Mouse (Mus musculus): ENCODE measurements around the gene Hnrnpk. TPM values are rescaled to one million over a fixed set of nuclear protein-coding genes. Genes with fewer than 3 reads are reported as not detected.

Hnrnpk gene
- polyA plus RNA-seq, 1 experiment from 2014 or later, result 751 TPM

DNA sequence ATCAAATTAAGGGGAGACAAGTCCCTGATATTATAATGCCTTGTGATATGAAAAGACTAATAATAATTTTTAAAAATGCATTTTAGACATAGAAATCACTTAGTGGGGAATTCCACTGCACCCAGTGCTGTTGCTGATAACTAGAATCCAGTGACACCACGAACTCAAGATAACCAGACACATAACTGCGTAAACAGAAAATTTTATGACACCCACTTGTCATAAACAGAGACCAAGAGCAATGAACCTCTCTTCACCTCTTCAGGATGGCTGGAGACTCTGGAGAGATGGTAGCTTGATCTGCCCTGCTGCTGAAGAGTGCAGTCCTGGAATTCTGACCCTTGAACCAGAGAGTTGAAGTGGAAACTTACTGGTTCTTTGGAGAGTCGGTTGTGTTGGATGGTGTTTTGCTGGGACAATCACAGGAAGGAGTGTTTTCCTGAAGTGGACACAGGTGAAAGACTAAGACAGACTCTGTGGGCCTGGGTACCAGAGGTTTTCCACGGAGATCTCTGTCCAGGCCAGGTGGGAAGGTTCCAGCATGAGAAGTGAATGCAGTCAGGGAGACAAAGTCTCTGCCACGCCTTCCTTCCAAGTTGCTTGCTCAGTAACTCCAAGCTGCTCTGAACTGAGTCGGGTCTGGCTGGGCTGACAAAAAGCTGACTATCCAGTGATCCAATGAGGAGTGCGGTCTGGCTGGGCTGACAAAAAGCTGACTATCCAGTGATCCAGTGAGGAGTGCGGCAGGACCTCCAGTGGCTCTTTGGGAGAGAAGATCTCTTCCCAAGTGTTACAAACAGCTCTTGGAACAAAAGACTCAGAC, 38.6 kb downstream of the Hnrnpk start:
- DNase-seq, result no peak
- Histone ChIP-seq H3K27ac (no peak overlapping the region), H3K36me3 (no peaks in the 10 kb centered on the region), H3K4me1 (replicated peaks) (peaks cover 4% of the 10 kb centered on the region), H3K4me3 (replicated peaks) (no peak overlapping the region), H3K9ac (no peak overlapping the region), H3K4me2 (no peak overlapping the region), H3K27me3 (no peaks in the 10 kb centered on the region), H3K9me3 (replicated peaks) (no peaks in the 10 kb centered on the region)
- ATAC-seq (ENCODE audit: low read depth), result no peak
- 56% methylated on average over 8 of the region's 8 CpGs for WGBS (ENCODE audit: insufficient replicate concordance)

DNA sequence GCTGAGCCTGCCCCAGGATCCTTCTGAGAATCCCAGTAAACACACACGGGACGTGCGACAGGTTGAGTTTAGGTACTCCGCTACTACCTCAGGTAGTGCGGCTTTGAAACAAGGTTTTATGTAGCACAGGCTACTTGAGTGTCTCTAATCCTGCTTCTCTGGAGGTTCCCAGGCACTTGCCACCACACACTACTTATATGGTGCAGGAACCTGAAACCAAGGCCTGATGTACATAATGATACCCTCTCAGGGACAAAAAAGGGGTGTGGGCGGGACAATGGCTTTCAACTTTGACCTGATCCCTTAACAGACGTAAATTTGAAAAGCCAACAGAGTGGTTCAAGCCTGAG, 43.9 kb downstream of the Hnrnpk start:
- Histone ChIP-seq H3K4me2 (peak overlapping the region; percentile 98), H3K4me3 (replicated peaks) (peak overlapping the region; percentile 69), H3K9ac (peak overlapping the region; percentile 42; the same call in 1 of the 2 replicates), H3K9me3 (replicated peaks) (no peaks in the 10 kb centered on the region), H3K36me3 (no peaks in the 10 kb centered on the region), H3K27ac (no peak overlapping the region; the same call in 1 of the 2 replicates), H3K27me3 (peaks cover 20% of the 10 kb centered on the region), H3K4me1 (replicated peaks) (peaks cover 12% of the 10 kb centered on the region)
- 12% methylated on average over 7 of the region's 7 CpGs for WGBS (ENCODE audit: insufficient replicate concordance)
- ATAC-seq (ENCODE audit: low read depth), result peak; percentile 61
- no peak for DNase-seq

DNA sequence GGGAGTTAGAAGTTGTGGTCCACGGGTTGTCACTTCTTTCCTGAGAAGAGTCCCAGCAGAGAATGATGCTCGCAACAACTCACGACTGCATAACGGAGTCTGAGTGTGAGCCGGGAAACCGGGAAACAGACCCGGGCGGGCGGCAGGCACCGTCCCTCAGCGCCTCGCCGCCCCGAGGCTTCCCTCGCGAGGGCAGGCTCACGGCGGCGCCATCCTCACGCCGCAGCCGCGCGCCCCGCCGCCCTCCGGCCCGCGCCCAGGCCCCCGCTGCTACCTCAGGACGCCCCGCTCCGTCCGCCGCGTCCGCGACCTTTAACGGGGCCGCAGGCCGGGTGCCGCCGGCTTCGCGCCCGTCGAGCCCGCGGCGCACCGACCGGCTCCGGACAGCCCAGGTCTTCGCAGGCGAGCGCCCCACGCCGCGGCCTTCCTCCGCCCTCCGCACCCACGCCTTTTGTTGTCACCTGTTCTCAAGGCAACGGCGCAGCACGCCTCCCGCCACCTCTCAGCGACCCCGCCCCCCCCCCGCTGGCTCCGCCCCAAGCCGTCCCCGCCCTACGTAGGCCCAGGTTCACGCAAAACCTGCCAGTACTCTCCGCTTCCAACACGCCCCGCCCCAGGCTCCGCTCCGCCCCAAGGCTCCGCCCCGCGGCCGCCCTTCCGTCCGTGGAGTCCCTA, 44.4 kb downstream of the Hnrnpk start, which contains the start of gene Kif27:
TSS of gene Kif27 (minus strand) at position 494 of the 675 bp plus-strand sequence.
- ATAC-seq (ENCODE audit: low read depth) (peak; percentile 99), DNase-seq (peak; percentile 91)
- Histone ChIP-seq H3K9me3 (replicated peaks) (no peaks in the 10 kb centered on the region), H3K4me3 (replicated peaks) (peak within 1 kb of the TSS; percentile 69), H3K9ac (peak within 1 kb of the TSS; percentile 73), H3K27ac (no peak within 1 kb of the TSS; the same call in 1 of the 2 replicates), H3K4me1 (replicated peaks) (peaks cover 12% of the 10 kb centered on the region), H3K36me3 (no peaks in the 10 kb centered on the region), H3K27me3 (peaks cover 20% of the 10 kb centered on the region), H3K4me2 (peak within 1 kb of the TSS; percentile 98)
- WGBS (ENCODE audit: insufficient replicate concordance), result under 1% methylated on average over 62 of the region's 85 CpGs

DNA sequence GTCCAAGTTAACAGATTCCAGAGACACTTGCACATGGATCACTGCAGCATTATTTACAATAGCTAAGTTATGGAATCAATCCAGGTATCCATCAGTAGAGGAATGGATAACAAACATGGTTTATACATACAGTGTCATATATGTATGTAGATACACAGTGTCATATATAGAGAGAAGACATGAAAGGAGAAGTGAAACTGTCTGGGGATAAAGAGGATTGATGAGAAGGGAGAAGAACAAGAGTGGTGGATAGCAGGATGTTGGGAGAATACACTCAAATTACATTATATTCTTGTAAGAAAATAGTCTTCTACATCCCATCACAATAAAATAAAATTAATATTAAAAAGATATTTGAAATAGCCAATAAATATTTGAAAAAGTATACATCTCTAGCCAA, 50.1 kb downstream of the Hnrnpk start:
- no peaks in the 10 kb centered on the region for H3K4me1 ChIP-seq (replicated peaks)

DNA sequence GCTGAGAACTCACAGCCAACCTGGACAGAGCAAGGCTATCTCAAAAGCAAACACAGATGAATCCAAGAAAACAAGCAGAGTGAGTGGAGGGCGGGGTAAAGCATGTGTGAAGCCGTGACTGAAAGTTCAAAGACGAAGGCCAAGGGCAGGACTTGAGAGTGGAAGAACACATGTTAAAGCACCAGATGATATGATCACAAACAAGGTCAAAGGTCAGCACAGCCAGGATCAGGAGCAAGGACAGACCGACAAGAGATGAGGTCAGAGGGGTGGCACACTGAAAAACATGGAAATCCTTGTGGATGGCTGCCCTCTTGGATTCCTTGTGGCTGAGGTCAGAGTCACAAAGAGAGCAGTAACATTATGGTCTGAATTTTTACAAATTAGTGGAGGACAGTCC, 52.5 kb downstream of the Hnrnpk start:
- Histone ChIP-seq H3K9me3 (replicated peaks) (no peaks in the 10 kb centered on the region), H3K4me3 (replicated peaks) (no peak overlapping the region), H3K9ac (no peak overlapping the region), H3K27me3 (no peaks in the 10 kb centered on the region), H3K27ac (no peak overlapping the region), H3K4me1 (replicated peaks) (no peaks in the 10 kb centered on the region), H3K4me2 (no peak overlapping the region), H3K36me3 (no peaks in the 10 kb centered on the region)
- WGBS (ENCODE audit: insufficient replicate concordance), result 49% methylated on average over 4 of the region's 4 CpGs
- no peak for DNase-seq
- ATAC-seq (ENCODE audit: low read depth), result no peak

More for the DNA sequence above, 50.1 kb downstream of the Hnrnpk start:
- H3K4me2 ChIP-seq, result no peak overlapping the region
- ATAC-seq (ENCODE audit: low read depth), result no peak
- no peak overlapping the region for H3K4me3 ChIP-seq (replicated peaks)
- H3K9me3 ChIP-seq (replicated peaks), result no peaks in the 10 kb centered on the region
- H3K27ac ChIP-seq, result no peak overlapping the region
- peaks cover 14% of the 10 kb centered on the region for H3K27me3 ChIP-seq
- H3K9ac ChIP-seq, result no peak overlapping the region
- no peaks in the 10 kb centered on the region for H3K36me3 ChIP-seq
- DNase-seq, result no peak

DNA sequence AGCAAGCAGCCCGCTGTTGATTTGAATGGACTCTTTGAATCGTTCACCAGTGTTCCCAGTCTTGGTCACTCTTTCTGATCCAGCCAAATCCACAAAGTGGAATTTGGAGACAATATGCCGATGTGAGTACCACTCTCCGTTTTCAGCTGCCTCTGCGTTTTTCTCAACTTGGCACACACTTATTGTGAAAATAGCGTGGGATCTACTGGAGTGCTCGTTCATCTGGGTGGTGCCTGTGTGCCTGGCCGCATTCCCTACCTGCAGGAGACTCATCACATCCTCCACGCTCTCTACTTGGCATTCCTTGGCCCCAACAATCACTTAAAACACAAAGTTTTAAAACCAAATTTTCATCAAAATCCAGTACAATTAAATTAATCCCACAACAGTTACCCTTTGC, 58.6 kb downstream of the Hnrnpk start:
- Histone ChIP-seq H3K9ac (no peak overlapping the region), H3K4me3 (replicated peaks) (no peak overlapping the region), H3K4me1 (replicated peaks) (no peaks in the 10 kb centered on the region), H3K9me3 (replicated peaks) (no peaks in the 10 kb centered on the region), H3K36me3 (no peaks in the 10 kb centered on the region), H3K4me2 (no peak overlapping the region), H3K27me3 (no peaks in the 10 kb centered on the region), H3K27ac (no peak overlapping the region)
- WGBS (ENCODE audit: insufficient replicate concordance), result 70% methylated on average over 9 of the region's 9 CpGs
- DNase-seq, result no peak
- no peak for ATAC-seq (ENCODE audit: low read depth)

MicroRNAs encoded within 50 kb of the gene (microRNA counts, 519-probe panel; counts per million panel counts)
- microRNA mmu-miR-7a, result 4,191 counts per million, percentile 34 among the panel's probes with 10 or more counts

Small RNA genes lying within 50 kb of the gene (microRNA-seq; reads per million reads assigned to microRNA genes)
- gene Mir7-1, result 338 reads per million, percentile 65 among the genes with 10 or more reads in this experiment

Other genes with a start within 250 kb of the Hnrnpk start
- 21.8 and 26.3 TPM in 2 replicates for gene Idnk, start 245.7 kb downstream of the Hnrnpk start, polyA plus RNA-seq (2015; fragmentation: Nextera tagmentation; extraction: Ambion mirVana)
- gene Ubqln1, start 187.7 kb downstream of the Hnrnpk start, polyA plus RNA-seq (2015; fragmentation: Nextera tagmentation; extraction: Ambion mirVana), result 46.0 and 57.4 TPM in 2 replicates
- gene Gkap1, start 127.6 kb downstream of the Hnrnpk start, polyA plus RNA-seq (2015; fragmentation: Nextera tagmentation; extraction: Ambion mirVana), result 4.6 and 6.0 TPM in 2 replicates
- gene Kif27, start 44.2 kb downstream of the Hnrnpk start, polyA plus RNA-seq (2015; fragmentation: Nextera tagmentation; extraction: Ambion mirVana), result 0.05 and 0.12 TPM in 2 replicates
- gene 2210016F16Rik, start 18.1 kb downstream of the Hnrnpk start, polyA plus RNA-seq (2015; fragmentation: Nextera tagmentation; extraction: Ambion mirVana), result 24.2 and 24.6 TPM in 2 replicates
- 14.9 and 20.6 TPM in 2 replicates for gene Rmi1, start 1.1 kb downstream of the Hnrnpk start, polyA plus RNA-seq (2015; fragmentation: Nextera tagmentation; extraction: Ambion mirVana)
- not detected in 2 replicates for gene Slc28a3, start 207.5 kb upstream of the Hnrnpk start, polyA plus RNA-seq (2015; fragmentation: Nextera tagmentation; extraction: Ambion mirVana)

Measured in liver, embryonic 13.5 days (tissue).